Mouse (Mus musculus) testis, adult 2 months (tissue): Measurements from ENCODE around the gene Hid1.

Source experiments
- CTCF ChIP-seq: fragments of 200-500 bp; IDR thresholded peaks from 2 replicates; pipeline ENCODE4 v1.5.1; 2012; ENCODE audit warnings: low read depth, mild to moderate bottlenecking, inconsistent platforms, low read length, moderate library complexity; ENCODE audit not compliant: control insufficient read depth, insufficient read depth, insufficient replicate concordance
- POLR2A ChIP-seq: fragments of 200-500 bp; IDR thresholded peaks from 2 replicates; pipeline ENCODE4 v1.6.1; 2012; ENCODE audit warnings: low read depth, mild to moderate bottlenecking, inconsistent platforms, low read length, moderate library complexity; ENCODE audit not compliant: control insufficient read depth

DNA sequence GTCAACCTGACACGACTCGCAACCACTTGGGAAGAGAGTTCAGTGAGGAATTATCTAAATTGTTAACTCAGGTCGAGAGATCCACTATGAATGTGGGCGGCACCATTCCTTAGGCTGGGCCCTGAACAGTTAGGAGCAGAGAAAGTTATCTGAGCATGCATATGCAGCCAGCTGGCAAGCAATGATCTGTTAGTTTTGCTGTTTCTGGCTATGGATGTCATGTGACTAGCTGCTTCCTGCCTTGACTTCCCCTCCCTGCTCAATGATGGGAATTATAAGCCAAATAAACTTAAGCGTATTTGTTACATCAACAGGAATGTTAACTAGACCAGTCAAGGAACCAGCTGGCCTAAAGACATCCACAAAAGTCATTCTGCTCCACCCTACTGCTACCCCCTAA, 14.2 kb downstream of the Hid1 start:
- TF ChIP-seq CTCF (no peak), POLR2A (no peak)
